Mouse (Mus musculus): ENCODE measurements around the gene Dclk1. TPM values are rescaled to one million over a fixed set of nuclear protein-coding genes. Genes with fewer than 3 reads are reported as not detected.

Dclk1 gene
- polyA plus RNA-seq, 1 experiment: 7.1 TPM

- no peak for DNase-seq (ENCODE audit: low read depth)
These were observed 207.0 kb downstream of the Dclk1 start for GRCm38 (mm10) chr3:55449148-55449547.

- no peak for DNase-seq (ENCODE audit: low read depth)
These were observed 208.9 kb downstream of the Dclk1 start for GRCm38 (mm10) chr3:55451035-55451434.

- DNase-seq (ENCODE audit: low read depth): no peak
These were observed 209.7 kb downstream of the Dclk1 start for GRCm38 (mm10) chr3:55451877-55452276.

- DNase-seq (ENCODE audit: low read depth): no peak
These were observed 210.3 kb downstream of the Dclk1 start for GRCm38 (mm10) chr3:55452464-55452863.

- DNase-seq (ENCODE audit: low read depth): no peak
These were observed 218.9 kb downstream of the Dclk1 start for GRCm38 (mm10) chr3:55461092-55461491.

- DNase-seq (ENCODE audit: low read depth): no peak
These were observed 219.8 kb downstream of the Dclk1 start for GRCm38 (mm10) chr3:55461685-55462655.

GRCm38 (mm10) chr3:55462904-55463668, 220.9 kb downstream of the Dclk1 start:
- DNase-seq (ENCODE audit: low read depth): no peak

GRCm38 (mm10) chr3:55464226-55464625, 222.1 kb downstream of the Dclk1 start:
- no peak for DNase-seq (ENCODE audit: low read depth)

- no peak for DNase-seq (ENCODE audit: low read depth)
These were observed 223.6 kb downstream of the Dclk1 start for GRCm38 (mm10) chr3:55465785-55466184.

GRCm38 (mm10) chr3:55466348-55466747, 224.2 kb downstream of the Dclk1 start:
- DNase-seq (ENCODE audit: low read depth): no peak

- DNase-seq (ENCODE audit: low read depth): no peak
These were observed 229.9 kb downstream of the Dclk1 start, which contains the start of gene Gm21954 for GRCm38 (mm10) chr3:55472110-55472509. Gene Gm21954 (minus strand): TSS chr3:55472210.

GRCm38 (mm10) chr3:55473146-55473545, 231.0 kb downstream of the Dclk1 start:
- DNase-seq (ENCODE audit: low read depth): no peak

- DNase-seq (ENCODE audit: low read depth): no peak
These were observed 234.5 kb downstream of the Dclk1 start for GRCm38 (mm10) chr3:55476694-55477093.

- no peak for DNase-seq (ENCODE audit: low read depth)
These were observed 237.1 kb downstream of the Dclk1 start for GRCm38 (mm10) chr3:55479306-55479705.

GRCm38 (mm10) chr3:55481140-55481539, 239.0 kb downstream of the Dclk1 start:
- DNase-seq (ENCODE audit: low read depth): no peak

- no peak for DNase-seq (ENCODE audit: low read depth)
These were observed 241.2 kb downstream of the Dclk1 start for GRCm38 (mm10) chr3:55483328-55483727.

- no peak for DNase-seq (ENCODE audit: low read depth)
These were observed 247.2 kb downstream of the Dclk1 start for GRCm38 (mm10) chr3:55489231-55489990.

- no peak for DNase-seq (ENCODE audit: low read depth)
These were observed 249.9 kb downstream of the Dclk1 start for GRCm38 (mm10) chr3:55492021-55492420.

- DNase-seq (ENCODE audit: low read depth): no peak
These were observed 252.2 kb downstream of the Dclk1 start for GRCm38 (mm10) chr3:55494348-55494747.

- no peak for DNase-seq (ENCODE audit: low read depth)
These were observed 253.1 kb downstream of the Dclk1 start for GRCm38 (mm10) chr3:55495231-55495630.

GRCm38 (mm10) chr3:55495866-55496265, 253.7 kb downstream of the Dclk1 start:
- DNase-seq (ENCODE audit: low read depth): no peak

GRCm38 (mm10) chr3:55496462-55496941, 254.3 kb downstream of the Dclk1 start:
- DNase-seq (ENCODE audit: low read depth): no peak

Data from gonadal fat pad, adult 2 months (tissue).